Mouse (Mus musculus) heart, postnatal 0 days (tissue): ENCODE measurements around the gene Bloc1s5.

Source experiments
- CTCF ChIP-seq: IDR thresholded peaks from 2 replicates; pipeline ENCODE4 v1.5.1; 2016; ENCODE audit warnings: antibody characterized with exemption, control low read depth, low read depth
- EP300 ChIP-seq: IDR thresholded peaks from 2 replicates; pipeline ENCODE4 v1.6.1; 2016; ENCODE audit warnings: antibody characterized with exemption, low read depth

DNA sequence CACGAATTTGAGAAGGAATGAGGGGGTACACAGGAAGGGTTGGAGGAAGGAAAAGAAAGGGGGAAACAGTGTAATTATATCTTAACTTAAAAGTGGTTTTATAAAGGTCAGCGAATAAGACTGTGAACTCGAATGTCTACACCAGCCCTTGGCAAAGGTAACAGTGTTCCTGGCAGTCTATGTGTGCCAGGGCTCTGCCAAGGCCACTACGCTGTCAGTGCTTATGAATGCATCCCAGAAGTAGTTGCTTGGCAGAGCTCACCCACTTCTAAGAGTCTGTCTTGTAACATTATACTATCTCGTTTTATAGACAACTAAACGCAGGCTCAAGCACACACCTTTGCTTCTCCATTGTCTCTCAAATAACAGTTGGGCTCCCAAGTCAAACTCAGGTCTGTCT is 29.6 kb downstream of the Bloc1s5 start:
- TF ChIP-seq CTCF (no peak), EP300 (no peak)
